Mouse (Mus musculus) urinary bladder, adult 2 months (tissue): ENCODE measurements around the gene Simc1. TPM values are rescaled to one million over a fixed set of nuclear protein-coding genes. Genes with fewer than 3 reads are reported as not detected.

Experiments
- DNase-seq: peaks from one replicate; pipeline ENCODE4 v3.0.0; 2022; ENCODE audit warnings: low spot score
- polyA plus RNA-seq: library from polyadenylated mRNA; depleted of rRNA; stranded (reverse); fragments of >200 nt; gene quantifications from 2 replicates; pipeline ENCODE4 v1.2.3, GENCODE M21; 2012

Simc1 gene
- polyA plus RNA-seq, 1 experiment, result 5.4 TPM

DNA sequence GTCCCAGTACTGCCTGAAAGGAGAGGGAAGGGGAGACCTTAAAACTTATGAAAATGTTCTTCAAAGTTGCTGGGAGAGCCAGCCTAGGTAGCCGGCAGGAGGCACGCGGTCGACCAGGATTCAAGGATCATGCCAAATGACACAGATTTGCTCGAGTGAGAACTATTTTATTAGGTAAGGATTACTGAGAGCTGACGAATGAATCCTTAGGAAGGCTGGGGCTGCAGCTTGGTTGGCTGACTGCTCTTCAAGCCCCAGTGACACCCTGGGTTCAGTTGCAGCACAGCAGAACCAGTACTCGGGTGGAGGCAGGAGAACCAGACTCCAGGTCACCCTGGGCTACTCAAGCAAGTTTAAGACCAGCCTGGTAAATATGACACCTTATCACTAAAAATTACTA lies 44.5 kb downstream of the Simc1 start:
- no peak for DNase-seq

DNA sequence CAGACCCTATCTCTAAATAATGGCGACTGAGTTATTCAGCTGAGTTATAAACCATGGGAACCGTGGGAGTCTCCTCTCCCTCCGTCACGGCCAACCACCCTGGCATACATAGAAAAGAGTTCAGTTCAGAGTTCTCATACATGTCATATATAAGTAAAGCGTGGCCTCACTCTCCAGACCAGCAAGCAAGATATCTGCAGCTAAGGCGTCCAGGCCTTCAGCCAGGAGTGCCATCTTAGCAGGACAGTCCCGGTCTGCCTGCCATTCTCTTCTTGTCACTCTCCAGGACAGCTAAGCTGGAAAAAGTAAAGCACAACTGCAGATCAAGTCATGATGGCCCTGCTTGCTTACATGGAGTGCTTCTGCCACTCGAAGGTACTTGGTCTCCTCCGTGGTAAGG lies 52.6 kb downstream of the Simc1 start:
- DNase-seq, result no peak

DNA sequence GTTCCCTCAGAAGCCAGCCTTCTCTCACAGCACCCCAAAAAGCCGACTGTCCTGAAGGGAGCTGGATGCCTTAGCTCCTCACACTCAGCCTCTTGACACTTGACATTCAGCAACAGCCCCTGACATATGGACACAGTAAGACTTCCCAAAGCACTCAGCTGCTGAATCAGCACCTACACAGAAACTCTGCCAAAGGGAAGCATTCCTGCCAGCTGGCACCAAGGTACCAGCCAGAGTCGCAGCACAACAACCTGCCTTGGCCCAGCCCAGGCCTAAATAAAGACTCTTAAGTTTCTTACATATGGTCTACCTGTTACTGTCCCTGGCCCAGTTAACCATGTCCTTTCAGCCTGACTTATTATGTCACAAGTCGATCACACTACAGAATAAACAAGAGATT lies 53.2 kb downstream of the Simc1 start:
- no peak for DNase-seq

DNA sequence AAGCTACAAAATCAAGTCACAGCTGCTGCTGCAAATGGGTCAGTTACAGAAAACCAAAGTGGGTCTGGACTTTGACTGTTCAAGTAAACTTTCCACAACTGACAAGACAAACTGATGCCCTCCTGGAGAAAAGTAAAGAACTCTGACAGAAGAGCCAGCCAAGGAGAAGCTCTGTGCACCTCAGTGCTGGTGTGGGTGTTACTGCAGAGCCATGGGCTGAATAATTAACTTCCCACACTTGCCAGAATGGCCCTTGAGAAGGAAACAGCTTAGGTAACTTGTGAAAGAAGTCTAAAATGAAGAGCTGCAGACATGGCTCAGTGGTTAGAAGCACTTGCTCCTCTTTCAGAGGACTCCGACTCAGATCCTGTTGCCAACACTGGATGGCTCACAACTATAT lies 54.1 kb downstream of the Simc1 start:
- DNase-seq, result no peak

DNA sequence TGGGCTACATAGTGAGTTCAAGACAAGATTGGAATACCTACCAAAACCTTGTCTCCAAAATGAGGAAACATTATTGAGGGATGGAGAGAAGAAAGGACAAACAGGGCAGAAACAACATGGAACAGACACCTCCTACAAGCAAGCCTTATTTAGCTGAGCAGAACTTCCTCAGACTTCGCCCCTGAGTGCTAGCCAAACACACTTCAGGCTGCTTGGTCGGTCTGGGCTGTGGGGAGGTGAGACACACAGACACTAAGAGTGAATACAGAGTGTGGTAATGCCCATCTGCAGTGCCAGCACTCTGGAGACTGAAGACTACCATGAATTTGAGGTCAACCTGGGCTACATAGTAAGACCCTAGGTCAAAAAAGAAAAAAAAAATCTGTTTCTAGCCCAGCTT lies 56.1 kb downstream of the Simc1 start:
- DNase-seq, result no peak

DNA sequence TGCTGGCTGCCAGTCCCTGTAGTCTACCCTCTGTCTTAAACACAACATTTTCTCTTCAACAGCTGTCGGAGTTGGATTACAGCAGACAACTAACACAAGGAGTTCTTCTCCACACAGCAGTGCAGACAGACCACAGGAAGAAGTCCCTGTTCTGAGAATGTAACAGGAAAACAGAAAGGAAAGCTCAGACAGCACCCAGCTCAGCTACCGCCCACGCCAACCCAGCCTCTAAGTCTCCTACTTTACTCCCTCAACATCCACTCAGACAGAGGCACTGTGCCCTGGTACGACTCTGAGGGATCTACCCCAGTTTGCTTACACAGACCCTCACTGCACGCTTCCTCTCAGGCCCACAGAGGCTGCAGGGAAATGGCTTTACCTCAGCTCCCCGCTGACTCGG lies 57.0 kb downstream of the Simc1 start:
- DNase-seq, result no peak

DNA sequence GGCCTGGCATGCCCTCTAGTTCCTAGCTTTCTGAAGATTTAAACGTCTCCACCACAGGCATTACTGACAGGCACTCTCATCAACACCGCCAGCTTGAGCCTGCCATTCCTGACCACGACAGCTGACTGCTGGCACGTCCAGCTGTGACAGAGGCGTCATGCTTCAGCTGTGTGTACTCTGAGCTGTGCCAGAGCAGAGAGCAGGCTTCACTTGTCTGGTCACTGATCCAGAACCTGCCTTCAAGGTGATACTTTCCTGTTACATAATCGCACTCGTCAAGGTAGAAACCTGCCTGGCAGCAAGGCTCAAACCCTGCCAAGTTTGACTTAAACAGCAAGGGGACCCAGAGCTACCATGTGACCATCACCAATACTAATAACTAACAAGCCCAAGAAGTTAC lies 59.0 kb downstream of the Simc1 start:
- DNase-seq, result no peak

DNA sequence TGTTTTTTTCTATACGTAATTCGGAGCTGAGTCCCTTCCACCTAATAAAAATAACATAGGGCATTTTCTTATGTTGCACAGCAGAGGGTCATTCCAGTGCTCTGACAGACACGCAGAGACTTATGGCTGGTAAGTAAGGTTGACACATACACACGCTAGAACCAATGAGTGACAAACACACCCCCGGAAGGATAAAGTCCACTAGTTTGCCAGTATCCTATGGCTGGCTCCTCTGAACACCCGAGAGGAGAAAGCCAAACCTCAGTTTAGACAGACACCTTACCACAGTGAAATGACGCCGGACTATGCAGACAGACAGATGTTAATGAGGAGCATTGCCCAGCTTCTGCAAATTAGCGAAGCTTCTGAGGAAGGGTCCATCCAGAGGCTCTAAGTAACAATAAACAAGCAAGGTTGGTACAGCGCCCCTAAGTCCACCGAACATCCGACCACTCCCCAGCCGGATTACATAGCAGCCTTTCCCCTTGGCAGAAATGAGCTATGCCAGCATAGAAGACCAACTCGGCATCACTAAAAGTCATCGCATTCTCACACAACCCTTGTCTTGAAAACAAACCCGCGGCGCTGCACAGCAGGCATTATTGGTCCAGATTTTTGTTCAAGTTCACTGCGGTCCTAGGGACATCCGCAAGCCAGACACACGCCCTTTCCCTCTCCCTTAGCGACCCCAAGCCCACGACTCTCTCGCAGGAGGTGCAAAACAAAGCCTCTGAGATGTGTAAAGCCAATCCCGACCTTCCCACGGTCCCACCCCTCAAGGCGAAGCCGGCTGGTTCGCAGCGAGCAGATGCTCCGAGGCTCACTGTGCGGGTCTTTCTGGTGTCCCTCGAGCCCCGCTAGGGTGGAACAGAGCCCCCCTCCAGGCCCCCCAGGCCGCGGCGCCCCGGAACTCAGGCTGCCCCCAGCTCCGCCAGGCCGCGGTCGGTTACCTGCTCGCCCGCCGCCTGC lies 60.9 kb downstream of the Simc1 start:
- no peak for DNase-seq

DNA sequence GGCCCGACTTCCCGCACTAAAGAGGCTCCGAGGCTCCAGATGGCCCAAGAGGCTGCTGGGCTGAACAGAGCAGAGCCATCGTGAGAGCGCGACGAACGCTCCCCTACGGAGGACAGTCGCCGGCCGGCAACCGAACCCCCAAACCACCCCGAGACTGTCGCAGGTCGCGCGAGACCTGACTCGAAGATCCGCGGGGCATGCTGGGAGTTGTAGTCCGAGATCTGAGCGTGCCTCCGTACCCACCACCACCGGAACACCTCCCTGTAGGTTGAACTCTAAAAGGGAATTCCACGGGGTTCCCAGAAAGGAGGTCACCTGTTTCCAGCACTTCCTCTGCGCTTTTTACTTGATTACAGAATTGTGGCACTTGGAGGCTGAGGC lies 61.6 kb downstream of the Simc1 start, which contains the start of gene 4833439L19Rik:
Gene 4833439L19Rik, minus strand, starts transcription at position 235 of the 381 bp plus-strand sequence.
- peak; percentile 88 for DNase-seq

DNA sequence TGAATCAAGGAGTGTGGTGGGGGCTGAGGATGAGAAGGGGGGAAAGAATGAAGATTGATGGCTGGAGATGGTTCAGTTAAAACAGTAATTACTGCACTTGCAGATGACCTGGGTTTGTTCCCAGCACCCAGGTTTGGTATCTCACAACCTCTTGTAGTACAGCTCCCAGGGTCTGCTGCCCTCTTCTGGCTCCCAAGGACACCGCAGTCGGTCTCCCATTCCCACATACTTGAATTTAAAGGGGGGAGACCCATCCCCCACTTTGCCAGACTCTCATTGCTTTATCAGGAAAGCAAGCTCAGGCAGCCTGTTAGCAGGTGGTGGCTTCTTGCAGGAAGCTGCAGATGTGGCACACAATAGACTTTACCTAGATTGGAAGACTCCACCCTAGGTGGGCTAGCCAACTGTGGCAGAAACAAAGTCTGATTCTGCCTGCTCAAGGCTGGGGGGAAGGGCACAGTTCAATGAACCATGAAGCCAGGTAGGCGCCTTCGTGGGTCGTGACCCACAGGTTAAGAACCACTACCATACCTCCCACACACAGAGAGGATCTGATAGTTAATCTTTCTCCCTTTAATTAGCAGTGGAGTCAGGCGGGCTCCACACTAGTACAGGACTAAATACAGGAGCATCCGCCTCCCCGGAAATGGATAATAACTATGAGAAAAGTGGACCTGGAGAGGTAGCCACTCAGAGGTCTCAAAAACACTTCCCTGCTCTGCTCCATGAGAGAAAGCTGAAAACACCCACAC lies 62.2 kb downstream of the Simc1 start:
- DNase-seq, result no peak

DNA sequence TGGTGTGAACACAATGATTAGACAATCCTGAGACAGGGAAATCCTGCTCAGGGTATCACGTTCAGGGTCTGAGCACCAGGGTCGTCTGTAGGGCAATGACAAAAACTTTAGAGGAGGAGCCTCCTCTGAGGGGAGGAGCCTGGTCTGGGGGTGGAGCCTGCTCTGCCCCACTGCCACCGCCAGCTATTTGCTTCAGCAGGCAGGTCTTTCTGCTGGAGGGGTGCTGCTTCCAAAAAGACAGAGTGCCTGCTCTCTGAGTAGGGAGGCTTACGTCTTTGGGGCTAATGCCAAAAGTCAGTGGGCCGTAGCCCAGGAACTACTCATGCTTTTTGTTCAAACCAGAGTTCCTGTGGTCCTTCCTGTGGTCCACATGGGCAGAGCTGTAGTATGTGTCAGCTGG lies 64.8 kb downstream of the Simc1 start:
- no peak for DNase-seq

DNA sequence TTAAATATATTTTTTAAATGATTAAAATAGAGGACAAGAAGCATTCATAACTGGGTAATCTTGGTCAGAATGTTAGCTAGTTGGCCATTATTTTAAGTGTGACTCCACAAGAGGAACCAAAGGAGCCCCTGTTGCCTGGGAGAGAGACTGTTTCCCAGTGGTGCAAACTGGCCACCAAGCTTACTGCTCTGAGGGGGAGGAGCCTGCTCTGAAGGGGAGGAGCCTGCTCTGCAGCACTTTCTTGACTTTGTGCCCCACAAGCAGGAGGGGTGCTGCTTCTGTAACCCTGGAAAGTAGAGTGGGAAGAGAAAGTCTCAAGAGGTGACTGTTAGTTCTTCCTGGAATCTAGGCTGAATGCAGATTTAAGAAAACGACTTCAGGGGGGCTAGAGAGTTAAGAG lies 65.7 kb downstream of the Simc1 start:
- DNase-seq, result no peak

DNA sequence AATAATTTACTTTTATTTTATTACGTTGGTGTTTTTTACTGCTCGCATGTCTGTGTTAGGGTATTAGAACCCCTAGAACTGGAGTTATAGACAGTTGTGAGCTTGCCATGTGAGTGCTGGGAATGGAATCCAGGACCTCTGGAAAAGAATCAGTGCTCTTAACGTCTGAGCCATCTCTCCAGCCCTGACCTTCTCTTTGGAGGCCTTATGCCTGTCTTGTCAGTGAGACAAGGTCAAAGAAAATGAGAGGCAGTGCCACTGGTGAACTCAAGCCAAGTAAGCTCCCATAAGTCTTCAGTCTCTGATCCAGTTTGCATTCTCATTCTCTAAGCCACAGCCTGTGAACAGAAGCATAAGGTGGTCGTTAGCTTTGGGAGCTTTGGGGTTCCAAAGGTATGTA lies 67.2 kb downstream of the Simc1 start:
- DNase-seq, result no peak

DNA sequence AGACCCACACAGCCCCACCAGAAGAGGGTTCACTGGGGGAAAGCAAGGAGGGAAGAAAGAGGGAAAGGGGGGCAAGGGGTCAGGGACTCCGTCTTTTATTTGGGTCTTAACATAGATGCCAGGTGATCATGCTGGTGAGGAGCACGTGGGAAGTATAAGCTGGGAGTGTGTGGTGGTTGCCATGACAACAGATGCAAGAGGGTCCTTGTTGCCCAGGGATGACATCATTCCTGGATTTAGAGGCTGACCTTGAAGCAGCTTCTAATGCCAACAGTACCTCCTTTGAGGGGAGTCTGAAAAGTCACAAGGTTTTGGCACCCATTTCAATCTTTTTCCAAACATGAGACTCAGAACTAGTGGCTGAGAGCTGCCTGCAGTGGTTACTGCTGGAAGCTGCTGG lies 68.1 kb downstream of the Simc1 start:
- DNase-seq, result no peak

DNA sequence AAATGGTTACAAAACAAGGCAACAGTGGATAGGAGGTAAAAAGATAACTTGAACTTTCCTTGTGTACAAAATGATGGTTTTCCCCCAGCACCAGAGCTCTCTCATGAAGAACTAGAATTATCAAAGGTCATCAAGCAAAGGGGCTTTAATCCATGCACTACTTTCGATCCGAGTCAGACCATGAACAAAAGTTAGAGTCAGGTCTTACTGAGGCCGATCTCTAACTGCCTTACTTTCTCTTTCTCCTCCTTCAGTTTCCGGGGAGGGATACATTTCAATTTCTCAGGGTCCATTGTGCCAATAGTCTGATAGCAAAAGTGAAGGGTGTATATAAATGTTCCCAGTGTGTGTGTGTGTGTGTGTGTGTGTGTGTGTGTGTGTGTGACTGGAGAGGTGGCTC lies 69.0 kb downstream of the Simc1 start:
- no peak for DNase-seq

DNA sequence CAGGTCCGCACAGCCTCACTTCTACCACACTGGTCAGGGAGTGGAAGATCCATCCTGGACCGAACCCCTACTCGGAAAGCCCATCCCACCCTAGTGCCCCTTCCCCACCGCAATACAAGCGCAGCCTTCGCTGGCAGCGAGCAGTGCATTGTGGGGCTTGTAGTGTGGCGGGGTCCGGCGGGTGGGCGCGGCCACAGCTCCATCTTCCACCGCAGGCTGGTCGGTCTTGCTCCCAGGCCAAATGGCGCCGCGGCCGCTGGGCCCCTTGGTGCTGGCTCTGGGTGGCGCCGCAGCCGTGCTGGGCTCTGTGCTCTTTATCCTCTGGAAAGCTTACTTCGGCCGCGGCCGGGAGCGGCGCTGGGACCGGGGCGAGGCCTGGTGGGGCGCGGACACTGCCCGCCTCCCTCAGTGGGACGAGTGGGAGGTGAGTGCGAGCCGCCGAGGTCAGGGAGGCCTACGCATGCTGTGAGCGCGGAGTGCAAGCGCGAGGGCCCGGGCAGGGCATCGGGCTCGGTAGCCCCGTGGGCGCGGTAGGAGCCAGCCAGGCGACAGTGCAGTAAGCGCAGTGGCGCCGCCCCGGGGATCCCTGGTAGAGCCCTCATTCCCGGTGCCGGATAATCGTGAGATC lies 71.4 kb downstream of the Simc1 start, which contains the start of gene Arl10:
Gene Arl10, plus strand, starts transcription at position 162 of the 628 bp plus-strand sequence.
- peak; percentile 75 for DNase-seq

DNA sequence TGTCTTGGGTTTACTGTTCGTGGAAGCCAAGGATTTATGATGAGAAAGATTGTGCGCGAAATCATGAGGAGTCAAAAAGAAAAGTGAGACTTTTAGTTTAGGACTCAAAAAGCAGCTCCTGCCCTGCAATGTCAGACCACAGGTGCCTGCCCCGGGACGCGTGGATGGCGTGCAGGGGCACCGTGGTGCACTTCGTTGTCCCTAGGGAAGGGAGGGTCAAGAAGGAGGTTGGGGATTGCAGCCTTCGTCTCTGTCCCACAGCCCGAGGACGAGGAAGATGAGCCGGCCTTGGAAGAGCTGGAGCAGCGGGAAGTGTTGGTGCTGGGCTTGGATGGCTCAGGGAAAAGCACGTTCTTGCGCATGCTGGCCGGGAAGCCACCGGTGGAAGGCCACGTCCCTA lies 71.9 kb downstream of the Simc1 start:
- no peak for DNase-seq

DNA sequence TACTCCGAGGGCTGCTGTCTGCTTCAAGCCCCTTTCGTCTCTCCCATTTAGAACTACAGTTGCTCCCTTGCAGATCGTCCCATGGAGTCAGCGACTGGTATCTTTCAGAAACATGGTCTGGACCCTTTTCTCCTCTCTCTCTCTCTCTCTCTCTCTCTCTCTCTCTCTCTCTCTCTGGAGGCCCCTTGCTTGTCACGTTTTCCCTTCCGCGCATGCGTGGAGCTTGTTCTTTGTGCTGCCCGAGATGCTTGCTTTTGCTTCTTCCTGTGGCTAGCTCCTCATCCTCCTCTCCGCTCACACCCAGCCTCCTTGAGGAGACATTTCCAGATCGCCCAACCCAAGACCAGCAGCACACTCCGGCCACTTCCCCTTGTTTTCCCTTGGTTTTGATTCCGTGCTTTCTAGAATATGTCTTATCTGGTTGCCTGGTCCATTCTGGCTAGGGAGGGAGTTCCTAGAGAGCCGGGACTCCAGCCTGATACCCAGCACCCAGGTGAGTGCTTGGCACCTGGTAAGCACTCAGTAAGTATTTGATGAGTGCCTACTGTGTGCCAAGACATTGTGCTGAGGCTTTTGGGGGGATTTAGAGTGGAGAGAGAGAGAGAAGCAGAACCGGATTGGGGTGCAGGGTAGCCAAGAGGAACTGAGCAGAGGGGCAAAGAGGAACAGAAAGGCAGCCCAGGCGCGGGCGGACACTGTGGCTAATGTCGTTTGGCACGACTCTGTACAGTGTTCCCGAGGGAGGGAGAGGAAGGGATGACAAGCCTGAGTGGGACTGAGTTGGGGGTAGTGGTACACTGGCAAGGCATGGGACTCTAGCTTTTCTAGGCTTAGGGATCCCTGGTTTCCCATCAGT lies 74.3 kb downstream of the Simc1 start:
- DNase-seq, result no peak

DNA sequence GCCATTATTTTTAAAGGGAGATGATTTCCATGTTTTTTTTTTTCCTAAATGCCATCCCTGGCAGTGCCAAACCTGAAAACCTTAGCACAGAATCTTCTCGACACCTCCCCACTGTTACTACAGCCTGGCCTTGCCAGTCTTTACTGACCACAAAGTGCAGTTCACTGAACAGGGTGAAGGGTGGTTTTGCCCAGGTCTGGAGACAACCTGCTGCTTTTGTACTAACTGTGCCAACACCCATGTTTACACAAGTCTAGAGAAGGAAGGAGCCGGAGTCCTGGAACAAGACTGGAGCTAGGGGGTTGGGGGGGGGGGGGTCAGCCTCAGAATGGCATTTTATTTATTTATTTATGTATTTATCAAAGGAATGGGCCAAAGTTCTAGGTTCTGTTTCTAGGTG lies 77.8 kb downstream of the Simc1 start:
- DNase-seq, result no peak

DNA sequence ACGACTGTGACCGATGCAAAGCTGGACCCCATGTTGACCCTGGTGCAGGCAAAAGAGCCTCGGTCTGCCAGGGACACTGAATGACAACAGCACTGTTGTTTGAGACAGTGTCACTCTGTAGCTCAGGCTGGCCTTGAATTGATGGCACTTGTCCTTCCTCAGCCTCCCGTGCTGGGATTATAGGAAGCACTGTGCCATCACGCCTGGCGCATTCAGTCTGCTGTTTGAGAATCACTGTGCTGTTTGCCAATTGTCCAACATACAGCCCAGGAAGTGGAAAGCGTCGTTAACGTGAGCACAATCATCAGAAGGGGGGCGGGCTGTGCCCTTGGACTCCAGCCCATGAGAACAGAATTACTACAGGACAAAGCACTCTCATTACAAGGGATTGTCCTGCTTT lies 78.5 kb downstream of the Simc1 start:
- no peak for DNase-seq

DNA sequence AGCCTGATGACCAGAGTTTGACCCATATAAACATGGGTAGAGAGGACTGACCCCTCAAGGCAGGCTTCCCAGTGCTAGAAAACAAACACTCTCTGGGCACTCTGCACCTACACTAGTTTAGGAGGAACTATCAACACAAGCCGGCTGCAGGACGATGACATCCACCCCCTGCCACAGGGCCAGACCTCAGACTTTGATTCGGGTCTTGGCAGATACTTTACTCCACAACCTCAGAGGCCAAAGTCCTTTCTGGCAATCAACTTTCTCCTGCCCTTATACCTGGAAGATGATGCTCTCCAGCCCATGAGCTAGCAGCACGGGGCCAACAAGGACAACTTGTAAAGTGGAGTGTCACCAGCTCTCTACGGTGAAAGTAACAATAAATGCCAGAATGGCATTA lies 79.3 kb downstream of the Simc1 start:
- no peak for DNase-seq

DNA sequence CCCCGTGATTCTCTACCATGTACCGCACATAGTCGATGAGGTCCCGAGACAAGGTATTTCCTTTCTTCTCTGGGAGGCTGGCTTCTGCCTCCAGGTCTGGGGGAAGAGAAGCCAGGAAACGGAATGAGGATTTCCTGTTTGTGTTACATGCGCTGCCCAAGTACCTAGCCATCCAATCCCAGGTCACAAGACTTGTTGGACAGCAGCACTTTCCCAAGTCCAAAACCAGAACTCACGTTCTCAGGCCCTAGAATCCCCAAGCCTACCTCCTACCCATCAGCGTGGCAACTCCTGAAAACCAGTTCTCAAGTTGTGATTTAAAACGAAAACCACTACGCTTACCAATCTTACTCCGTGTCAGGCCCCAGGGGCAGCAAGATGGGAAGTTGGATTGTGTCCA lies 82.3 kb downstream of the Simc1 start:
- no peak for DNase-seq
